Mouse (Mus musculus) heart, adult 18-20 months (tissue): ENCODE measurements at regions not wholly inside any gene's neighbourhood (a gene's known extent, or its start where the extent isn't known, plus 50 kb on each side); places are given as distances from the start of the nearest gene placed in this dataset.

Experiments
- DNase-seq, 2 experiments: peaks; one replicate each; pipeline ENCODE4 v3.0.0; 2021 to 2022; ENCODE audit warnings: mixed read lengths in 1 of 2

- DNase-seq, result no peak
Measured at GRCm38 (mm10) chr5:106318246-106318645, 139.7 kb downstream of the Barhl2 start.

DNA sequence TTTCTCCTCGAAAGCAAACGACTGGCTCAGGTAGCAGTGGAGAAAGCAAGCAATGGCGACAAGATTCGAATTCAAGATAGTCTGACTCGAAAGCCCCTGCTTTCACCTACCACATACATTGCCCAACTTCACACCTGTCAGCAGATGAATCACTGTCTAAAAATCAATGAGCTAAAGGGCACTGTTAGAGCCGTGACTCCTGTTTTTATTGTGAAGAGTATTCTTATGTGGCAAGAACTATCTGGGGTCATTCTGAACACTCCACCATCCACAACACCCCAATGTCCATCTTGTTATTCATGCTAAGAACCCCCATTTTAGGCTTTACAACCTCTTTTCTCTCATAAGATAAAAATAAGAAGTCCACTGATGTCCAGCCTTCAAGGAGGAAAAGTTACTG, 144.1 kb downstream of the Barhl2 start:
- no peak for DNase-seq

DNA sequence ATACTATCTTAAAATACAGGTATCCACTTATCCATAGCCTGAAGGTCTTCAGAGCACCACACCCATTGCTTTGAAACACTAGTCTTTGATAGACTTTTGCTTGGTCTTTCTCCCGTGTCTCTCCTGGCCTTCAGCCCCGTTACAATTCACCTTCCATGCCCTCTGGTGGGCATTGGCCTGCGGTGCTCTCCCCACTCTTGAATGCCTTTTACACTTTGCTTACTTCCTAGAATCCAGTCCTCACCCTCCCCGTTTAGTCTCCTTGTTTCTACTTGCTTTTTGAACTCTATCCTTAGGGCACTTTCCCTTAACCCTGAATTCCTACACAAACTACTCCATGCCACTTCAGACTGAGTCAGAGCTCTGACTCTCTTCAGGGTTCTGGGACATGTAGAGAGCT, 156.6 kb downstream of the Barhl2 start:
- DNase-seq, result no peak

- DNase-seq, result no peak
Measured at GRCm38 (mm10) chr5:106296721-106297120, 161.2 kb downstream of the Barhl2 start.

- DNase-seq, result no peak
Measured at GRCm38 (mm10) chr5:106295993-106296392, 162.0 kb downstream of the Barhl2 start.

GRCm38 (mm10) chr5:106295538-106295937, 162.4 kb downstream of the Barhl2 start:
- DNase-seq, result no peak

- DNase-seq, result no peak
Measured at GRCm38 (mm10) chr5:106292387-106293229, 165.4 kb downstream of the Barhl2 start.

GRCm38 (mm10) chr5:106285152-106285551, 172.8 kb downstream of the Barhl2 start:
- DNase-seq, result no peak

DNA sequence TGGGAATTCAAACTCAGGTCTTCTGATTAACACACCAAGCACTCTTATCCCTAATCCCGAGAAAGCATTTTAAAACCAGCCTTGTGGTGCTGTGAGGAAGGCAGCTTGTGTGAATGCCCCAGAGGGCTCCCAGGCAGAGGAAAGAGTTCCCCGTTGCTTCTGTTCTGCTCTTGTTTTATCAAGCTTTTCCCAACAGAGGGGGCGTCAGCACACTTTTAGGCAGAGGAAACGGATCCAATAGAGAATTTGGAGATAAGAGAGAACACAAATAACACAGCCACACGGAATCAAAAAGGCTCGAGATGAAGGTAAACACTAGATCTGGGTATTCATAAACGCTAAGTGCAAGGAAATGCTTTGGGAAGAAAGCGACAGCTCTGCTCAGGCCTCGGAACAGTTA, 173.2 kb downstream of the Barhl2 start:
- DNase-seq, result no peak

DNA sequence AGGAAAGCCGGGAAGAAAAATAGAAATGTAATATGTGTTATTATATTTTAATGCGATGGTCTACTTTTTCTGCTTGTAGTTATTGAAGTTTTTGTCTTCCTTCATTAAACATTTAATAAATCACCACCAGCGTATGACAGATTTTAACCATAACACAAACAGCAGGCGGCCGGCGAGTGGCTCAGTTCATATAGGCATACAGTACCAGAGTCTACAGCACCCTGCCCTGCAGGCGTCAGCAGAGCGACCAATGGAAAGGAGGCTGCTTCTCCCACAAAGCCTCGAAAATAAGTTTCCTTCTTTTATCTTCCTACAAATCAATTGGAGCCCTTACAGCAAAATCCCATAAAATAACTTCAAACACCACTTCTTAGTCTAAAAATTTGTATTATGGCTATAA, 175.3 kb downstream of the Barhl2 start:
- DNase-seq, result no peak

DNA sequence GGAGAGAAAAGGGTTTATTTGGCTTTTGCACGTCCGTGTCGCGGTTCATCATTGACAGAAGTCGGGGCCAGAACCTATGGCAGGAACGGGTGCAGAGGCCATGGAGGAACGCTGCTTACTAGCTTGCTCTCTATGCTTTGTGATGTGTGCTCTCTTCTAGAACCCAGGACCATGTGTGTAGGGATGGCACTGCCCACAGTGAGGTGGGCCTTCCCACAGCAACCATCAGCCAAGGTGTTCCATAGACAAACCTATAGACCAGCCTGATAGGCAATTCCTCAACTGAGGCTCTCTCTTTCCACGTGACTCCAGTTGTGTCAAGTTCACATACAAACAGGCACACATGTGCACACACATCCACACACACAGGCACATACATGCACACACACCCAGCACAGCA, 180.2 kb downstream of the Barhl2 start:
- DNase-seq, result no peak

DNA sequence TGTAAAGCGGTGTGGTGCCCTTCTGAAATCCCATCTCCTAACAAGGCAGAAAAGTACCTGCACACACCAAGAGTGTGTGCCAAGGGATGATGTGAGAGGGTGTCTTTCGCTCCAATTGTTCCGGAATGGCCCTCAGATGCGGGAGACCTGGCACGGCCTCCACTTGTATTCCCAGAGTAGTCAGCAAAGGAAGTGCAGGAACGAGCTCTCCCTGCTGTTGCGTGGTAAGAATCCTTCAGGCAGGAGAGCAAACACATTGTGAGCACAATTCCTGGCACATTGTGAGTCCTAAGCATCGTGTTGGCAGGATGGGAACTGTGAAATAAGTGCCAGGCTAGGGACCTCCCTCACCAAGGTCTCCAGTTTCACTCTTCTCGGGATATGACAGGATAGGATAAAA, 180.7 kb downstream of the Barhl2 start:
- no peak for DNase-seq

DNA sequence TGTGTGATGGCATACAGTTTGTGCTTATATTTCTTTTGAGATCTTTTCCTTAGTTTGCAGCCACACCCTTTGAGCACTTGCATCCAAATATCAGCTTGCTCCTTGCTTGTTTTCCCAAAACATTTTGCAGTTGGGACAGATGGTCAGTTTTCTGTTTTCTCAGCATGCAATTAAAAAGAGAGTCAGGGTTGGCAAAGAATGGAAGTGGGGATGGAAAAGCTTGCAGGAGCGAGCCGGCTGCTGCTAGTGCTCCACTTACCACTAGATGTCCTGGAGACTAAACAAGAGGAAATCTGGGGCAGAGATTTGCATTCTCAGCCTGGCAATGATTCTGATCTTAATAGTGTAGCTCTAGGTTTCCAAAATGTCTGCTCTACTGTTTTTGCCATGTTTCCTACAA, 181.8 kb downstream of the Barhl2 start:
- DNase-seq, result no peak

DNA sequence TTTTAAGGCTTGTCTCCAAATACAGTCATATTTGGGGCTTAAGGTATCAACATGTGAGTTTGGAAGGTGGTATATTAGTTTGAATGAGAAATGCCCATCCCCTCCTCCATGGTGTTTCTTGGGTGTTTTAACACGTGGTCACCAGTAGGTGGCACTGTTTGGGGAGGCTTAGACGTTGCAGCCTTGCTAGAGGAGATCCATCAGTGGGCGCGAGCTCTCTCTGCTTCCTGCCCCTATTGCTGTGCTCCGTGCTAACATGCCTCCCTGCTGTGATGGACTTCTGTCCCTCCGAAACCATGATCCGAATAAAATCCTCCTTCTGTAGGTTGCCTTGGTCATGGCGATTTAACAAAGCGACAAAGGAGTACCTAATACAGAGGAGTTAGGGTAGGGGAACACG, 183.3 kb downstream of the Barhl2 start:
- no peak for DNase-seq

DNA sequence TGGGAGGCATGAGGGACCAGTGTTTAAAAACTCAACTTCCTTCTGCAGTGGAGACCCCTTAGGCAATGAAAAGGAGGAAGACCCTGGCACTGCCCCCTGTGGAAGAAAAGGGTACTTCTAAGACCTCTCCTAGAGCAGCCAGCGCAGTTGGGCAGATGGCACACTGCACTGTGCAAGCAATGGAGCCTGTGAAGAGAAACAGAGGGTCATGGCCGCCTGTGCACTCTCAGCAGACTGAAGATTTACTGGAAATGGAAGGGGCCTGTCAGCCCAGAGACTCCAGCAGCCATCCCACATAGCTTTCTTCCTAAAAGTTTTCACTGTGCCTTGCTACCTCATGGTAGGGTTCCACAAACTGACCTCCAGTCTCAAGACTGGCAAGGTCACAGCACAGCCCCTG, 193.4 kb downstream of the Barhl2 start:
- DNase-seq, result no peak

DNA sequence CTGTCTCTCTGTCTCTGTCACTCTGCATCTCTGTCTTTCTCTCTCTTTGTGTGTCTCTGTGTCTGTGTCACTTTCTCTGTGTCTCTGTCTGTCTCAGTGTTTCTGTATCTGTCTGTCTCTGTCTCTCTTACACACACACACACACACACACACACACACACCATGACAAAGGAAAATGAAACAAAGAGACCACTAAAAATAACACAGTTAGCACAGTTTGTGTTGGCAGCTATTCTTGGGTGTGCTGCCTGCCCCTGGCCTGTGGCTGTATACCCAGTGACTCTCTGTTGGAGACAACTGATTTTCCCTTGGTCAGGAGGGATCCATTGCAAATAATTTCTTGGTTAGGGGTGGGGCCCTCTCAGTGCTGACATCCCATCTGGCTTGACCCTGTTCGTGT, 200.8 kb downstream of the Barhl2 start:
- peak; percentile 2 to 17 for DNase-seq

DNA sequence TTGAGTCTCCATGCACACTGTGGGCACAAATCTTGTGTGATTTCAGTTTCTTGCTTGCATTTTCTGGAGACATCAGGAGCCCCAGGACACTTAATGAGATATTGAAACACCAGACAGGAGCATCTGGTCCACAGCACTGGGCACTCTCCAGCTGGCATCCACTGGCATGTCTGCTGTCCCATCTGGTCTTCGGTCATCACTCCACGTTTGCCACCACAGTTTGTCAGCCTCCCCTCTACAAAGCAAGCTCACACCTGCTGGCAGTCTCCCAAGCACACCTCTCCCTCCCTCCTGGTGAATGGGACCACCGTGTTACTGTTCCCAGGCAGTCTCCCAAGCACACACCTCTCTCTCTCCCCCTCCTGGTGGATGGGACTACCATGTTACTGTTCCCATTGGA, 228.8 kb downstream of the Barhl2 start:
- DNase-seq, result no peak

GRCm38 (mm10) chr5:106224141-106224540, 233.8 kb downstream of the Barhl2 start:
- peak; percentile 29 to 39 for DNase-seq

- no peak for DNase-seq
Measured at GRCm38 (mm10) chr5:106209543-106209942, 248.4 kb downstream of the Barhl2 start.

GRCm38 (mm10) chr5:106207706-106208105, 250.3 kb downstream of the Barhl2 start:
- no peak for DNase-seq

- DNase-seq, result no peak
Measured at GRCm38 (mm10) chr5:106205724-106206123, 252.2 kb downstream of the Barhl2 start.

- DNase-seq, result no peak
Measured at GRCm38 (mm10) chr5:106200631-106201030, 257.3 kb downstream of the Barhl2 start.

- DNase-seq, result no peak
Measured at GRCm38 (mm10) chr5:106199061-106199460, 258.9 kb downstream of the Barhl2 start.

DNA sequence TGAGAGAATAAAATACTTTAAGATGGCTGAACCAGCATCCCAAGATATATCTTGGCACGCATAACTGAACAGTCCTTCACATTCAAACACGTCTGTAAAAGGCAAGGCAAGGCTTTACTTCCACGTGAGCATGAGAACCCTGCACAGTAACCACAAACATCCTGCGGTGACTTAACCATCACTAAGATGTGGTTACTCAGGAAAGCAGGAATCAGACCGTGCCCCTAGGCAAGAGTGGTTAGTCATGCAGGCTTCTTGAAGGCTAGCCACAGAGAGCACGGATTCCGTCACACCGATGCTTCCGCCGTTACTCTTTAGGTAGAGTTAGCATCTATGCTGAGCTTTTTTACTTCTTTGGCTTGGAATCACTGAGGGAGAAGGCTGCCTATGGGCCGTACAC, 266.8 kb downstream of the Barhl2 start:
- DNase-seq, result no peak

DNA sequence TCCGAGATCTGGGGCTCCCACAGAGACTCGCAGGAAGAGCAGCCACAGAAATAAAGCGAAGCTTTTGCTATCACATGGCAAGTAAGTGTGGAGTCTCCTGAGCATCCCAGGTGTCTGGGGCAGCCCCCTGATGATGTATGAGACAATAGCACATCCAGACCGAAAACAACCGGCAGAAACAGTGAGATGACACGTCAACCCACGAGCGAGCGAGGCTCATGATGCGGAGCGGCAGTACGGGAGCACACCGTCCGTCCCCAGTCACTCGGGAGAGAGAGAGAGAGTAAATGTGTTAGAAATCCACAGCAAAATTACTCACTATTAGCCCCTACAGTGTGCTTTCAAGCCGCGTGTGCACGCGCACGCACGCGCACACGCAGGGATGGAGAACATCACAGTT, 276.2 kb downstream of the Barhl2 start:
- DNase-seq, result no peak
